Mouse (Mus musculus): ENCODE data around the gene Rab37.

DNA sequence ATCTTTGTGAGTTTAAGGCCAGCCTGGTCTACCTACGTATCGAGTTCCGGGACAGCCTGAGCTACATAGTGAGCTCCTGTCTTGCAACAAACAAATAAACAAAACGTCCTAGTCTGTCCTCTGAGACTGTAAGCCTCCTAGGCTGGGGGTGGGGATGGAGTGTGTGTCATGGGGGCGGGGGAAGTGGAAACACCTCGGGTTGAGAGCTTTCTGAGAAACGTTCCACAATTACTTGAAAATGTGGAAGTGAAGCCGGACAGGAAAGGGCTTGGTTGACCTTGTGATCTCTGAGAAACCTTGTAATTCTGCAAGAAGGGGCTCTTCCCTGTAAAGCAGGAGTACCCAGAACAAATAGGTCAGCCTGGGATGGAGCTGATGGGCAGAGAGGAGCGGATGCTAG is 28.2 kb downstream of the Rab37 start:
- TF ChIP-seq POLR2AphosphoS2 (IDR thresholded peaks at IDR 0.05; ENCODE audit: insufficient read length, low read depth), result no peak
- no peak for TF ChIP-seq E2F4 (IDR thresholded peaks at IDR 0.05; ENCODE audit: insufficient read depth)
- TF ChIP-seq MYOG (IDR thresholded peaks at IDR 0.05; ENCODE audit: control insufficient read depth in 1 of 3, insufficient read depth in 1 of 3, insufficient read length in 2 of 3, low read depth in 2 of 3), result no peak
- no peak for TF ChIP-seq POLR2A (IDR thresholded peaks at IDR 0.05; ENCODE audit: insufficient read length, low read depth)
- TF ChIP-seq MYOD1 (IDR thresholded peaks at IDR 0.05; ENCODE audit: control insufficient read depth in 1 of 3, insufficient read length in 2 of 3, low read depth in 2 of 3), result no peak

All from myocyte (in vitro differentiated cells).